Mouse (Mus musculus): Measurements from ENCODE around the gene Igsf21.

Gene Igsf21

GRCm38 (mm10) chr4:140246180-140247005, at the start of gene Igsf21:
TSS of gene Igsf21 (minus strand) at chr4:140246784.
- DNase-seq: peak in 1 of 2 experiments; percentile 16

GRCm38 (mm10) chr4:140285726-140286316, 39.2 kb upstream of the Igsf21 start:
- no peak for DNase-seq

DNA sequence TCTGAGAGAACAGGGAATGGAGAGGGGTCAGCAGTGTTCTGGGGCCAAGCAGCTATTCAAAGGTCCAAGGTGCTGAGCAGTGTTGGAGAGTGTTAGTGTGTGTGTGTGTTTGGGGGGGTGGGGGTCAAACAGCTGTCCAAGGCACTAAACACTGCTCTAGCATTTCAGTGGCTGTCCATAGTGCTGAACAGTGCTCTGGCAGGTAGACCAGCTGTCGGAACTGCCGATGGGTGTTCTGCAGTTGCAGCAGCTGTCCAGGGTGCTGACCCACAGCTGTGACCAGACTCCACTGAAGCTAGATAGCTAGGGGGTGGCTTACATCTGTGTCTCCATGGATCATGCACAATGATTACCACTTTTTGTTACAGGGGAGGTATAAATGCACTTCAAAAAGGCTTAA, 36.8 kb upstream of the Igsf21 start:
- DNase-seq: peak; percentile 47 to 82

GRCm38 (mm10) chr4:140278269-140278668, 31.7 kb upstream of the Igsf21 start:
- no peak for DNase-seq

GRCm38 (mm10) chr4:140271913-140272312, 25.3 kb upstream of the Igsf21 start:
- DNase-seq: no peak

DNA sequence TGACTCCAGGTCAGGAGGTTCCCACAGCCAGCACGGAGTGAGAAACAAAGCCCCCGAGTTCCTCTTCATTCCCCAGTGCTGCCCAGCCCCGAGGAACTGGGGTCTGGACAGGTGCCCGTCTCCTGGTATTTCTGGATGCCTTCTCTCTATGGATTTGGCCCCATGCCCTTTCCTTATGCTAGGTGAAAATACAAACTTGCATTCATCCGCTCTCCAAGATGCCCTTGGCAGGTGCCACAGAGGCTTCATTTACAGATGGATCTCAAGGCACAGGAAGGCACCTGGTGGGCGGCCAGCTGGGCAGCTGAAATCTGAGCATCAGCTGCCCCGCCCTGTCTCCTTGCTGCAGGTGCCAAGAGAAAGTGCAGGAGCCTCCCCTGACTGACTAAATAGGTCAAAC, 23.9 kb upstream of the Igsf21 start:
- DNase-seq: no peak

GRCm38 (mm10) chr4:140269184-140269840, 22.7 kb upstream of the Igsf21 start:
- no peak for DNase-seq

GRCm38 (mm10) chr4:140267835-140268234, 21.3 kb upstream of the Igsf21 start:
- DNase-seq: no peak

DNA sequence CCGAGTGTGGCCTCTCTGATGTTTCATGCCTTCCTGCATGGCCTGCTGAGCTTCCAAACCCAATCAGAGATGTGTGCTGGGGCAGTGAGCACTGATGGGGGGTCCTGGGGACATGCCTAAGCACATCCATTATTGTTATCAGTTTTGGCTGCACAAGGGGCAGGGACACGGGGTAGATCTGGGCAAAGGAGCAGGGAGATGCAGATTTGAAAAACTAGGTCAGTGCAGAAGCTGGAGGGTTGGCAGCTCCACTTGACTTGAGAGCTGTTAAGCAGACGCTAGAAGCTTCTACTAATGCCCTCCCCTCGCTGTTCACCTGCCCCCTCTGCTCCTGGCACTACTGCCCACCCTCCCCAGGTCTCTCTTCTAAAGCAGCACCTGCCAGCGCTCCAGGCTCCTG, 20.5 kb upstream of the Igsf21 start:
- no peak for DNase-seq

- peak; percentile 25 to 60 for DNase-seq
Observed at GRCm38 (mm10) chr4:140258968-140259367, 12.4 kb upstream of the Igsf21 start.

- DNase-seq: peak in 1 of 2 experiments; percentile 43
Observed at GRCm38 (mm10) chr4:140252369-140252768, 5.8 kb upstream of the Igsf21 start.

DNA sequence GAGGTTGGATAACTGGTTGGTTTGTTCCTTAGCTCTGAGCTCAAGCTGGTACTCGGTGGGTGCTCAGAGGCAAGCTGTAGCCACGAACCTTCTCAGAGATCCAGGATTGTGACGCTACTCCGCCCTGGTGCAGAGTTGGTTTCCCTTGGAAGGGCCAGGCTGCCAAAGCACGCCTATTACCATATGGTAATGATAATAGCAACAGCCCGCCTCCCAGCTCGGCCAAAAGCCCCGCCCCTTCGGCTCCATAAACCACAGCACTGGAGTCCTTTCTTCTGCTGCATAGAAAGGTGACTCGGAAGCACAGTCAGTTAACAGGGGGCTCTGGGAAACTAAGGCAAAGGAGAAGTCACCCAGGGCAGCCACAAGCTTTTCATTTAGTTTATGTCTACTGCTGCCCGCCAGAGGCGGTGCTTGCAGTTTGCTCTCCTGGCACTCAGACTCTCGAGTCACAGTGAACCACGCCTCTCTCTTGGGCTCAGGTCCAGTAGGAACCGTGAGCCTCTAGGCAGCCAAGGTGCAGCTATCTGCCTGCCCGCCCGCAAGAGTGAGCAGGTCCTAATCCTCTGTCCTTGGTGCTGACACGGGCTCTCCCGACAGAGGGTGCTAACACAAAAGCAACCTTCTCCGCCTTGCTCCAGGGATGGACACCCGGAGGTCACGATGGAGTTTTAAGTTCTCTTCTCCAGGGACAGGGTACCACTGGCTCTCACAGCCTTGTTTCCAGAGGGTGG, 2.6 kb upstream of the Igsf21 start:
- DNase-seq: peak; percentile 63 to 79

- DNase-seq: no peak
Observed at GRCm38 (mm10) chr4:140248396-140248795, 1.8 kb upstream of the Igsf21 start.

DNA sequence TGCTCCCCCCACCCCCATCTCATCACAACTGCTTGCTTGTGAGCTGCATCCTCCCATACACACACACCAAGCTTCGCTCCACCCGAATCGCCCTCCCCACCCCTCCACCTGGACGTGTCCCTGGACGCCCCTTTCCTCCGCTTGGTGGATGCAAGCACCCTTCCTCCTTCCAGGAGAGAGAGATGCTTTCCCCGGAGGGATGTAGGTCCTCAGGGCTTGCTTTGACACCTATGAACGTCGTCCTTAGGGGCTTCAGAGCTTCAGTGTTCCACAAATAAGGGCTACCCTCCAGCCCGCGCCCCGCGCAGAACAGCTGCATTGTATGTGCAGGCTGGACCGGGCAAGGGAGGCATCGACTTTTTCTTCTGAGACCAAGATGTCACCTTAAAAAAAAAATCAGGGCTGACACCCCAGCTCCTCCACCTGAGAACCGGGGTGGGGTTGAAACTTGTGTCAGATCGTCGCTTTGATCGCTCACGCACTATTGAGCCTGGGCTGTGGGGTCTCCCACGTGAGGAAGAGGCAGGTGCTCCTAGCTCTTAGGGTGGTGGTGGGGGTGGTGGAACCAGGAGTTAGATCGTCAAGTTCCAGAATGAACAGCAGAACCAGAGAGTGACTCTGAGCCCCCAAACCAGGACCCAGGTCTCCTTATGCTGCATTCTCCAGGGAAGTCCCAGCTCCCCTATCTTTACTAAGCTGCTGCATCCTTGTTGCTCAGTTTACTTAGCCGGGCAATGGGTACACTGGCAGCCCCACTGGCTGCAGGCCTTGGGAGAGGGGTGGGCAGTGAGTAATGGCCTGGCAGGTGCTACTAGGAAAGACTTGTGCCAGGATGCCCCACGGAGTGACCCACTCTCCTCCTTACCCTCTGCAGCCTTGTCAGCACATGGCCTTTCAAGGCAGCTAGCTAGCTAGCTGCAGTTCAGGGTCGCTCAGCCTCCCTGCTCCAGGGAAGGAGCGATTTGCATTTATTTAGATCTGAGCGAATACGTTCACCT, 721 bp upstream of the Igsf21 start:
- DNase-seq: no peak

DNA sequence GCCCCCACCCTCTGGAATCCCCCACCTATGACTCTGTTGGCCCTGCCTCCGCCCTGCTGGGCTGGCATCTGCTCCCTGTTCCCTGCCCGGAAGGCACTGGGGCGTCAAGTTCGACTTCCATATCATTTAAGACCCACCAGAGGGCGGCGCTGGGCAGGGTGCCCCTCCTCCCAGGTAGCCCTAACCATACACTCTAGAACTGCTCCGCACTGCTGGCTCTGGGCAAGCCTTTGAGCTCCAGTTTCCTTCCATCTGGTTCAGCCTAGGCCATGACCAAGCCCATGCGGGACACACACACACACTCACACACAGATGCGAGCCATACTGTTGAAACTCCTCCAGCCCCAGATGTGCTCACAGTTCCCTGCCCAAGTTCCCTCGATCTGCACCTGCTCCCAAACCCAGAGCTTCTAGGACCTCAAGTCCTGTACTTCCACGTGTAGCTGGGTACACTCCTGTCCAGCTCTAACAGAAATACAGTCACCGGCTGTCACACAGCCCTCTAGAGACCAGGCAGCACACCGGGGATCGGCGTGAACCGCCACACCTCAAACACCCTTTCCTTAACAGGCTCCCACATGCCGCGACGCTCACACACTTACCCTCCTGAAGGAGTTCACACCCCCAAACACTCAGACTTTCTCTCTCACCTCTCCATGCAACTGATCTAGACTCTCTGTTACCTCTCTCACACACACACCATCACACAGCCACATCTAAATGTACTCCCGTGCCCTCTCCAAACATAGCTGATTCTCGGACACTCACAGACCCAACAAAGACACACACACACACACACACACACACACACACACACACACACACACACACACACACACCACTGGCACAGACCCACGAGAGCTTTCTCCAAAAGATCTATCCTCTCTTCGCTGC, 1.1 kb downstream of the Igsf21 start:
- peak in 1 of 2 experiments; percentile 14 for DNase-seq

GRCm38 (mm10) chr4:140244835-140245234, 1.7 kb downstream of the Igsf21 start:
- DNase-seq: no peak

DNA sequence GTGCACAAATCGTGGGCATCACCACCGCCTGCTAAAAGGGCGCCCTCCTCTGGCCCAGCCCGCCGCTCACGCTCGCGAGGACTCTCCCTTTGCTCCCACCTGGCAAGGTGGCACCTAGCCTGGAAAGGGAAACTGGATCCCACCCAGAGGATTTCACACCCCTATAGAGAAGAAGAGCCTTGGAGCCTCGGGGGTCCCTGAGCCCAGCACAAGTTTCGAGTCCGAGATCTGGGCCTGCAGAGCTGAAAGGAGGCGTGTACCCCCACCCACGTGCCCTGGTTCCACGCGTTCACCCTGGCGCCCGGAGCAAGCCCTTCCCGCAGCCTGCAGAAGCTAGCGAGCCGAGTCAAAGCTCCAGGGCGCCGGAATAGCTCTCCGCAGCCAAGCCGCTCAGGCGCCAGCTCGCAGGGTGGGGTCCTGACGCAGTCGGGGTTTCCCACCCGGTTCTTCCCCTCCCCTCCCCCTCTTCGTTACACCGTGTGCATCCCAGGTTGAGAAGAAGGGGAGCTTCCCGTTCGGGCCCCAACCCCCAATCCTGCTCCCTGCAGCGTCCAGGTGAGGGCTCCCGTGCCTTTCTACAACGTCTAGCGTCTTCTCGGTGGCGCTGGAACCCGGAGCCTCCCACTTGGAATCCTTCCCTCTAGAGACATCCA, 2.3 kb downstream of the Igsf21 start:
- no peak for DNase-seq

GRCm38 (mm10) chr4:140243231-140243630, 3.4 kb downstream of the Igsf21 start:
- DNase-seq: no peak

- no peak for DNase-seq
Observed at GRCm38 (mm10) chr4:140242291-140242690, 4.3 kb downstream of the Igsf21 start.

DNA sequence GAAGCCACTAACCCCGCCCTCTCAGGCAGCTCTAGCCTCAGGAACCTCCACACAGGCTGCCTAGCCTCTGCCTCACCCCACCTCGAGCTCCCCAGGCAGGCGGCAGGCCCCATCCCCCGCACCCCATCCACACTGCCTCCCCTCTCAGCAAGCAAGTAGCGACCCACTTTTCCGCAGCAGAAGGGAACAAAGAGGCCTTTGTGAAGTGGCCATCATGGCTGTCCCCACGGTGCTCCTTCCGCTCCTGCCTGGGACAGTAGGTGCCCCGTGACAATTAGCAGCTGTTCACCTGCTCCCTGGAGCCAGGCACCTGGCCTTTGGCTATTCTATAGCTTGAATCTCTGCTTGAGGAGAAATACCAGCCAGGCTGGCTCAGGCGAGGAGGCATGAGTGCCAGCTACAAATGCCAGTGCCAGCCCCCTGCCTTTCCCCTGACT, 9.3 kb downstream of the Igsf21 start:
- no peak for DNase-seq

Measured in kidney, postnatal 36 days (tissue).